Mouse (Mus musculus) heart, adult 2 months (tissue): ENCODE results near the gene Elovl7.

ENCODE experiments used
- CTCF ChIP-seq: fragments of 200-600 bp; IDR thresholded peaks from 2 replicates; pipeline ENCODE4 v1.8.1; 2022; ENCODE audit warnings: antibody characterized with exemption, mild to moderate bottlenecking, moderate library complexity
- EP300 ChIP-seq: fragments of 200-500 bp; IDR thresholded peaks from 2 replicates; pipeline ENCODE4 v1.6.1; 2011; ENCODE audit warnings: low read depth, low read length, control low read depth; ENCODE audit not compliant: insufficient read depth
- POLR2A ChIP-seq: fragments of 200-500 bp; IDR thresholded peaks from 2 replicates; pipeline ENCODE4 v1.6.1; 2011; ENCODE audit warnings: mild to moderate bottlenecking, low read depth, low read length, control low read depth; ENCODE audit not compliant: insufficient read depth

- TF ChIP-seq POLR2A (no peak), CTCF (no peak), EP300 (no peak)
These were observed 26.2 kb upstream of the Elovl7 start for GRCm38 (mm10) chr13:108187994-108188393.
